Mouse (Mus musculus): Measurements from ENCODE around the gene Fam19a1. TPM values are rescaled to one million over a fixed set of nuclear protein-coding genes. Genes with fewer than 3 reads are reported as not detected.
A peak's percentile ranks its signal among the peaks of the same experiment; 100 is the strongest.

Fam19a1 gene
- polyA plus RNA-seq, 1 experiment = not detected

DNA sequence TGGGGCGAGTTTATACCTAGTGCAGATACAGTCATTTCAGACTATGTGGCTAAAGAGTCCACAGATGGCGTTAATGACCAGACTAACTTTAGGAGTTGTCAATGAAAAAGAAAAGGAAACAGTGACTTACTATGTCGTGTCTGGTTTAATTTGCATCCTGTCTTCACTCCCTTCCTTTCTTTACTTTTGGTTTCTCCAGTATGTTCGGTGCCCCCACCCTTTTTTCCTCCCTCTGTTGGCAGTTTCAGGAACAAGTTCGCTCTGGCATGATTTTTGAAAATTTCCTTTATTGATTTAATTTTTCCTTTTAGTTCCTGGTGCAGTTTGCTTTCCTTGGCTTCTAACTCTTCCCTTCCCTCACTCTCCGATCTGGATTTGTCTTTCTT lies 3.2 kb downstream of the Fam19a1 start:
- Histone ChIP-seq H3K27ac (ENCODE audit: control insufficient read depth, insufficient read depth, low read depth, low read length) (no peak overlapping the region), H3K4me3 (ENCODE audit: control insufficient read depth, low read depth, low read length) (no peak overlapping the region; the same call in 1 of the 2 replicates)

DNA sequence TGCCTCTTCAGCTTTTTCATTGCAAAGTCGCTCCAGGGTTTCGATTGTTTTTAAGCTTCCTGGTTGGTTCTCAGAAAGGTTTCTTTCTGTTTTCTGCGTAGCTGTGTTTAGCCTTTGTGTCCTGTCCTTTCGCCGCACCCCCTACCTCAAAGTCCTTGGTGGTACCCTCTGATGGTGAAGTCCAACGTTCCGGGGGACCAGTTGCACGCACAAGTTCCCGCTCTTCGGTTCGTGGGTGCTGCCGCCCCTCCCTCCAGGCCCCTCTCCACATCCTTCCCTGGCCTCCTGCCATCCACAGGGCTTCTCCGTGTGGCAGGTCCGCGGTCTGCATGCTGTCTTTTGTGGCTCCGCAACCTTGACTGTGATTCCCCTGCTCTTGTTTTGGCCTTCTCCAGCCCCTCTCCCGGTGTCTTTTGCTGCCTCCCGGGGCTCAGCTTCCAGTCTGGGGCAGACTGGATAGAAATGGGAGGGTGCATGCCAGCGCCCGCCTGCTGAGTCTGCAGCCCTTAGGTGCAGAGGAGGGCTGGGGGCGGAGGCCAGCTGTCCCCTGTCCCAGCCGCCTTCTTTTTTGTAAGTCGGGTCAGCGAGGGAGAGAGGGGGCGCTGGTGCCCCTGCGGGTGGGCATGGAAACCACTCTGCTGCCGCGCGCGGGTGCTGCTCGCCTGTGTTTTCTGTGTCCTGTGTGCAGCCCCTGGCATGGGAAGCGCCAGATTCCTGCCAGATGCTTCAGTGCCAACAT lies 3.7 kb downstream of the Fam19a1 start:
- Histone ChIP-seq H3K27me3 (ENCODE audit: control insufficient read depth, insufficient read depth, low read length) (no peaks in the 10 kb centered on the region), H3K4me3 (ENCODE audit: control insufficient read depth, low read depth, low read length) (peak overlapping the region; percentile 23), H3K27ac (ENCODE audit: control insufficient read depth, insufficient read depth, low read depth, low read length) (no peak overlapping the region), H3K36me3 (ENCODE audit: control insufficient read depth, insufficient read depth, low read length) (no peaks in the 10 kb centered on the region), H3K4me1 (ENCODE audit: control insufficient read depth, insufficient read depth, low read length) (peaks cover 4% of the 10 kb centered on the region; the same call in 1 of the 2 replicates)
- TF ChIP-seq CTCF (IDR thresholded peaks at IDR 0.05; ENCODE audit: control insufficient read depth, insufficient read depth, insufficient replicate concordance, low read depth, low read length) (no peak), POLR2A (IDR thresholded peaks at IDR 0.05; ENCODE audit: control insufficient read depth, low read depth, low read length) (no peak)

More for the DNA sequence above, 3.2 kb downstream of the Fam19a1 start:
- TF ChIP-seq POLR2A (IDR thresholded peaks at IDR 0.05; ENCODE audit: control insufficient read depth, low read depth, low read length) (no peak), CTCF (IDR thresholded peaks at IDR 0.05; ENCODE audit: control insufficient read depth, insufficient read depth, insufficient replicate concordance, low read depth, low read length) (no peak)
- peaks cover 4% of the 10 kb centered on the region; the same call in 1 of the 2 replicates for H3K4me1 ChIP-seq (ENCODE audit: control insufficient read depth, insufficient read depth, low read length)
- H3K36me3 ChIP-seq (ENCODE audit: control insufficient read depth, insufficient read depth, low read length) = no peaks in the 10 kb centered on the region
- no peaks in the 10 kb centered on the region for H3K27me3 ChIP-seq (ENCODE audit: control insufficient read depth, insufficient read depth, low read length)

DNA sequence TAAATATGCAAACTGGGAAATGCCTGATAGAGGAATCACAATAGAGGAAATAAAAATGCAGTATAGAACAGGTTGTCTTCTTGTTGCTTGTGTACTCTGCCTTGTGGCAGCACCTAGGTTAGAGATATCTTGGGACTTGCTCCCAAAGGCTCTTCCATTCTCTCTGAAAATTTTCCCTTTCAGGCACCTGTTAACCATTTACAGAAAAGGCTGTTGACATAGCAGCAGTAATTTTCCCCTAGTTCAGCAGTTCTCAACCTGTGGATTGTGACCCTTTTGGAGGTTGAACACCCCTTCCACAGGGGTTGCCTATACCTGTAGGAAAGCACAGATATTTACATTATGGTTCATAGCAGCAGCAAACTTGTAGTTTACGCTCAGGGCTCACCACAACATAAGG lies 30.4 kb downstream of the Fam19a1 start:
- Histone ChIP-seq H3K27me3 (ENCODE audit: control insufficient read depth, insufficient read depth, low read length) (no peaks in the 10 kb centered on the region), H3K4me1 (ENCODE audit: control insufficient read depth, insufficient read depth, low read length) (no peaks in the 10 kb centered on the region), H3K36me3 (ENCODE audit: control insufficient read depth, insufficient read depth, low read length) (no peaks in the 10 kb centered on the region), H3K27ac (ENCODE audit: control insufficient read depth, insufficient read depth, low read depth, low read length) (no peak overlapping the region), H3K4me3 (ENCODE audit: control insufficient read depth, low read depth, low read length) (no peak overlapping the region)
- no peak for TF ChIP-seq POLR2A (IDR thresholded peaks at IDR 0.05; ENCODE audit: control insufficient read depth, low read depth, low read length)

- TF ChIP-seq POLR2A (IDR thresholded peaks at IDR 0.05; ENCODE audit: control insufficient read depth, low read depth, low read length) = peak; percentile 16; the same call in 1 of the 2 replicates
- no peak for TF ChIP-seq CTCF (IDR thresholded peaks at IDR 0.05; ENCODE audit: control insufficient read depth, insufficient read depth, insufficient replicate concordance, low read depth, low read length)
- Histone ChIP-seq H3K4me1 (ENCODE audit: control insufficient read depth, insufficient read depth, low read length) (peaks cover 9% of the 10 kb centered on the region), H3K4me3 (ENCODE audit: control insufficient read depth, low read depth, low read length) (peak overlapping the region; percentile 92), H3K36me3 (ENCODE audit: control insufficient read depth, insufficient read depth, low read length) (no peaks in the 10 kb centered on the region), H3K27me3 (ENCODE audit: control insufficient read depth, insufficient read depth, low read length) (no peaks in the 10 kb centered on the region), H3K27ac (ENCODE audit: control insufficient read depth, insufficient read depth, low read depth, low read length) (peak overlapping the region; percentile 80)
These were observed 52.4 kb downstream of the Fam19a1 start for GRCm38 (mm10) chr6:96165403-96165802.

GRCm38 (mm10) chr6:96165818-96166379 lies 52.9 kb downstream of the Fam19a1 start, which contains the start of gene 1700123L14Rik:
Gene 1700123L14Rik (minus strand): TSS chr6:96166243.
- Histone ChIP-seq H3K27me3 (ENCODE audit: control insufficient read depth, insufficient read depth, low read length) (no peaks in the 10 kb centered on the region), H3K27ac (ENCODE audit: control insufficient read depth, insufficient read depth, low read depth, low read length) (peak within 1 kb of the TSS; percentile 80), H3K4me1 (ENCODE audit: control insufficient read depth, insufficient read depth, low read length) (peaks cover 9% of the 10 kb centered on the region), H3K4me3 (ENCODE audit: control insufficient read depth, low read depth, low read length) (peak within 1 kb of the TSS; percentile 92), H3K36me3 (ENCODE audit: control insufficient read depth, insufficient read depth, low read length) (no peaks in the 10 kb centered on the region)
- TF ChIP-seq POLR2A (IDR thresholded peaks at IDR 0.05; ENCODE audit: control insufficient read depth, low read depth, low read length) (peak; percentile 72; the same call in 1 of the 2 replicates), CTCF (IDR thresholded peaks at IDR 0.05; ENCODE audit: control insufficient read depth, insufficient read depth, insufficient replicate concordance, low read depth, low read length) (no peak)

GRCm38 (mm10) chr6:96167031-96167430 lies 54.1 kb downstream of the Fam19a1 start:
- Histone ChIP-seq H3K27ac (ENCODE audit: control insufficient read depth, insufficient read depth, low read depth, low read length) (no peak overlapping the region), H3K4me1 (ENCODE audit: control insufficient read depth, insufficient read depth, low read length) (peaks cover 9% of the 10 kb centered on the region), H3K36me3 (ENCODE audit: control insufficient read depth, insufficient read depth, low read length) (no peaks in the 10 kb centered on the region), H3K4me3 (ENCODE audit: control insufficient read depth, low read depth, low read length) (no peak overlapping the region), H3K27me3 (ENCODE audit: control insufficient read depth, insufficient read depth, low read length) (no peaks in the 10 kb centered on the region)
- TF ChIP-seq POLR2A (IDR thresholded peaks at IDR 0.05; ENCODE audit: control insufficient read depth, low read depth, low read length) (no peak), CTCF (IDR thresholded peaks at IDR 0.05; ENCODE audit: control insufficient read depth, insufficient read depth, insufficient replicate concordance, low read depth, low read length) (no peak)

DNA sequence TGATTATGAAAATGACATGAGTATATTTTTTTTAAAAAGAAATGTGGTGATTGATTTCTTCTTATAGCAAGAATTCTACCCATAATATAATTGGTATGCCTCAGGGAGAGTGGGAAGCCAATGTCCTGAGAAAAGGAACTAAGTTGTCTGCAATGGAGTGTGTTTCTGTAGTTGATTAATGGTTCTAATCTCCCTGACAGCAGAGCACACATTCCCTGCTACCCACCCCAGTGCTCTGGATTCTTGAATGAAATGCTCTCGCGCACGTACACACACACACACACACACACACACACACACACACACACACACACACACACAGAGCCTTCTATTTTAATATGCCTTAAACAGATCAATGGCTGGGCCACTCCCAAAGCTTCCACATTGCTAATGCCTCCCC lies 60.7 kb downstream of the Fam19a1 start:
- H3K27ac ChIP-seq (ENCODE audit: control insufficient read depth, insufficient read depth, low read depth, low read length) = no peak overlapping the region
- TF ChIP-seq CTCF (IDR thresholded peaks at IDR 0.05; ENCODE audit: control insufficient read depth, insufficient read depth, insufficient replicate concordance, low read depth, low read length) = no peak
- no peak for TF ChIP-seq POLR2A (IDR thresholded peaks at IDR 0.05; ENCODE audit: control insufficient read depth, low read depth, low read length)
- H3K4me1 ChIP-seq (ENCODE audit: control insufficient read depth, insufficient read depth, low read length) = no peaks in the 10 kb centered on the region
- H3K4me3 ChIP-seq (ENCODE audit: control insufficient read depth, low read depth, low read length) = no peak overlapping the region
- H3K27me3 ChIP-seq (ENCODE audit: control insufficient read depth, insufficient read depth, low read length) = no peaks in the 10 kb centered on the region
- no peaks in the 10 kb centered on the region for H3K36me3 ChIP-seq (ENCODE audit: control insufficient read depth, insufficient read depth, low read length)

Data from testis, adult 2 months (tissue).